Mouse (Mus musculus) forebrain, postnatal 0 days (tissue): Measurements from ENCODE around the gene Akap2. TPM values are rescaled to one million over a fixed set of nuclear protein-coding genes. Genes with fewer than 3 reads are reported as not detected.

Experiments
- ATAC-seq: fragments of 200-750 bp; cut with Nextera tagmentation; 2 replicates; pipeline ENCODE4 v1.8.0; 2017; ENCODE audit warnings: mild to moderate bottlenecking, moderate library complexity
- DNase-seq: peaks from one replicate; pipeline ENCODE4 v3.0.0-alpha.2; 2015
- H3K27ac ChIP-seq: fragments of 300-500 bp; sonication (generic); 2 replicates; pipeline ENCODE4 v1.5.1; 2014; ENCODE audit warnings: low read depth, mild to moderate bottlenecking, antibody characterized with exemption, low read length, moderate library complexity, mixed read lengths
- H3K27me3 ChIP-seq: fragments of 300-500 bp; sonication (generic); 2 replicates; pipeline ENCODE4 v1.6.1; 2014; ENCODE audit warnings: mild to moderate bottlenecking, low read length, mixed read lengths; ENCODE audit not compliant: insufficient read depth
- H3K36me3 ChIP-seq: fragments of 300-500 bp; sonication (generic); 2 replicates; pipeline ENCODE4 v1.6.1; 2014; ENCODE audit warnings: mild to moderate bottlenecking, moderate library complexity; ENCODE audit not compliant: insufficient read depth
- H3K4me1 ChIP-seq: fragments of 300-500 bp; sonication (generic); 2 replicates; pipeline ENCODE4 v1.6.1; 2014; ENCODE audit warnings: antibody characterized with exemption; ENCODE audit not compliant: insufficient read depth
- H3K4me2 ChIP-seq: fragments of 300-500 bp; sonication (generic); 2 replicates; pipeline ENCODE4 v1.6.1; 2014; ENCODE audit warnings: low read depth, mild to moderate bottlenecking, moderate library complexity
- H3K4me3 ChIP-seq: fragments of 300-500 bp; sonication (generic); 2 replicates; pipeline ENCODE4 v1.5.1; 2014; ENCODE audit warnings: low read depth, low read length, mixed read lengths
- H3K9ac ChIP-seq: fragments of 300-500 bp; sonication (generic); 2 replicates; pipeline ENCODE4 v1.6.1; 2014; ENCODE audit warnings: mild to moderate bottlenecking
- H3K9me3 ChIP-seq: fragments of 300-500 bp; sonication (generic); 2 replicates; pipeline ENCODE4 v1.6.1; 2016; ENCODE audit warnings: low read length
- CTCF ChIP-seq: sonication (generic); IDR thresholded peaks from 2 replicates; pipeline ENCODE4 v1.5.1; 2016; ENCODE audit warnings: antibody characterized with exemption, control low read depth, low read depth
- WGBS: fragments of 180-500 bp; shearing (Covaris S2); extraction: QIAGEN DNeasy Blood & Tissue Kit; methylation state at CpG from one replicate; pipeline ENCODE4 v1.1.7; 2014; 5-methylcytosine and 5-hydroxymethylcytosine counted together
- polyA plus RNA-seq: library from polyadenylated mRNA; unstranded; fragments of >200 nt; fragmentation: Nextera tagmentation; extraction: Ambion mirVana; gene quantifications from 2 replicates; pipeline ENCODE4 v1.2.1, GENCODE M21; 2015
- total RNA-seq: library from RNA; depleted of rRNA; stranded (reverse); fragments of >200 nt; gene quantifications from 2 replicates; pipeline ENCODE4 v1.2.3, GENCODE M21; 2014

Gene Akap2
- total and polyA plus RNA-seq, 2 experiments from 2014 or later, result 7.0 to 15.0 TPM

- Histone ChIP-seq H3K9me3 (no peaks in the 10 kb centered on the region), H3K9ac (no peak overlapping the region), H3K27me3 (no peaks in the 10 kb centered on the region), H3K27ac (no peak overlapping the region), H3K4me3 (no peak overlapping the region), H3K36me3 (peaks cover 18% of the 10 kb centered on the region), H3K4me1 (no peaks in the 10 kb centered on the region), H3K4me2 (no peak overlapping the region)
- no peak for TF ChIP-seq CTCF
- 82% methylated on average over 6 of the region's 6 CpGs for WGBS
- no peak for ATAC-seq
- DNase-seq, result no peak
These were observed 136.7 kb downstream of the Akap2 start for GRCm38 (mm10) chr4:57854181-57854580.

GRCm38 (mm10) chr4:57855281-57855941, 138.0 kb downstream of the Akap2 start:
- 93% methylated on average over 18 of the region's 18 CpGs for WGBS

GRCm38 (mm10) chr4:57856673-57857072, 139.2 kb downstream of the Akap2 start:
- H3K27ac ChIP-seq, result no peak overlapping the region
- no peak overlapping the region for H3K9ac ChIP-seq
- 97% methylated on average over 10 of the region's 10 CpGs for WGBS
- H3K27me3 ChIP-seq, result no peaks in the 10 kb centered on the region
- TF ChIP-seq CTCF, result no peak
- DNase-seq (no peak), ATAC-seq (no peak)
- H3K4me3 ChIP-seq, result no peak overlapping the region
- no peaks in the 10 kb centered on the region for H3K4me1 ChIP-seq
- H3K36me3 ChIP-seq, result peaks cover 18% of the 10 kb centered on the region
- no peaks in the 10 kb centered on the region for H3K9me3 ChIP-seq
- no peak overlapping the region for H3K4me2 ChIP-seq

More at GRCm38 (mm10) chr4:57855281-57855941, 138.0 kb downstream of the Akap2 start:
- Histone ChIP-seq H3K27me3 (no peaks in the 10 kb centered on the region), H3K4me1 (no peaks in the 10 kb centered on the region), H3K9me3 (no peaks in the 10 kb centered on the region), H3K27ac (no peak overlapping the region), H3K4me2 (no peak overlapping the region), H3K36me3 (peaks cover 18% of the 10 kb centered on the region), H3K9ac (no peak overlapping the region), H3K4me3 (no peak overlapping the region)
- no peak for ATAC-seq
- DNase-seq, result no peak
- TF ChIP-seq CTCF, result no peak

- Histone ChIP-seq H3K27me3 (no peaks in the 10 kb centered on the region), H3K4me2 (no peak overlapping the region), H3K9me3 (no peaks in the 10 kb centered on the region), H3K4me3 (no peak overlapping the region), H3K4me1 (no peaks in the 10 kb centered on the region), H3K27ac (no peak overlapping the region), H3K9ac (no peak overlapping the region), H3K36me3 (peaks cover 13% of the 10 kb centered on the region)
- ATAC-seq (no peak), DNase-seq (no peak)
- 89% methylated on average over 6 of the region's 6 CpGs for WGBS
- TF ChIP-seq CTCF, result no peak
These were observed 142.8 kb downstream of the Akap2 start for GRCm38 (mm10) chr4:57860204-57860611.

GRCm38 (mm10) chr4:57861166-57861565, 143.7 kb downstream of the Akap2 start:
- Histone ChIP-seq H3K4me2 (no peak overlapping the region), H3K36me3 (peaks cover 9% of the 10 kb centered on the region), H3K9me3 (no peaks in the 10 kb centered on the region), H3K4me3 (no peak overlapping the region), H3K9ac (no peak overlapping the region), H3K27ac (no peak overlapping the region), H3K27me3 (no peaks in the 10 kb centered on the region), H3K4me1 (no peaks in the 10 kb centered on the region)
- TF ChIP-seq CTCF, result no peak
- DNase-seq (no peak), ATAC-seq (no peak)
- WGBS, result 82% methylated on average over 6 of the region's 6 CpGs

- Histone ChIP-seq H3K36me3 (peaks cover 6% of the 10 kb centered on the region), H3K9ac (no peak overlapping the region), H3K9me3 (no peaks in the 10 kb centered on the region), H3K4me3 (no peak overlapping the region), H3K4me2 (no peak overlapping the region), H3K27ac (no peak overlapping the region), H3K27me3 (no peaks in the 10 kb centered on the region), H3K4me1 (no peaks in the 10 kb centered on the region)
- no peak for TF ChIP-seq CTCF
- DNase-seq (no peak), ATAC-seq (no peak)
- WGBS, result 88% methylated on average over 8 of the region's 8 CpGs
These were observed 144.4 kb downstream of the Akap2 start for GRCm38 (mm10) chr4:57861856-57862255.

- Histone ChIP-seq H3K9me3 (no peaks in the 10 kb centered on the region), H3K4me2 (no peak overlapping the region), H3K27ac (no peak overlapping the region), H3K27me3 (no peaks in the 10 kb centered on the region), H3K9ac (no peak overlapping the region), H3K4me1 (no peaks in the 10 kb centered on the region), H3K4me3 (no peak overlapping the region), H3K36me3 (peaks cover under 1% of the 10 kb centered on the region; the same call in 1 of the 2 replicates)
- WGBS, result 83% methylated on average over 9 of the region's 9 CpGs
- DNase-seq, result no peak
- no peak for TF ChIP-seq CTCF
- no peak for ATAC-seq
These were observed 145.0 kb downstream of the Akap2 start for GRCm38 (mm10) chr4:57862269-57862986.
